Mouse (Mus musculus): ENCODE measurements at regions not wholly inside any gene's neighbourhood (a gene's known extent, or its start where the extent isn't known, plus 50 kb on each side); places are given as distances from the start of the nearest gene placed in this dataset.
"Not testable (repeated sequence)": the region's sequence is repeated elsewhere in the genome, so short reads cannot be mapped to it uniquely, and the experiment has no call there.

GRCm38 (mm10) chr3:152040751-152041150 is 125.3 kb downstream of the Gipc2 start:
- peak; percentile 59 for DNase-seq (ENCODE audit: low spot score)

GRCm38 (mm10) chr3:152036819-152037218 is 129.2 kb downstream of the Gipc2 start:
- not testable (repeated sequence) for DNase-seq (ENCODE audit: low spot score)

GRCm38 (mm10) chr3:152035416-152035815 is 130.6 kb downstream of the Gipc2 start:
- no peak for DNase-seq (ENCODE audit: low spot score)

GRCm38 (mm10) chr3:152034686-152035085 is 131.3 kb downstream of the Gipc2 start:
- no peak for DNase-seq (ENCODE audit: low spot score)

GRCm38 (mm10) chr3:152034221-152034620 is 131.8 kb downstream of the Gipc2 start:
- no peak for DNase-seq (ENCODE audit: low spot score)

- DNase-seq (ENCODE audit: low spot score) = no peak
Observed at GRCm38 (mm10) chr3:152032663-152033318, 133.2 kb downstream of the Gipc2 start.

GRCm38 (mm10) chr3:152028695-152029094 is 137.3 kb downstream of the Gipc2 start:
- no peak for DNase-seq (ENCODE audit: low spot score)

GRCm38 (mm10) chr3:152026034-152026433 is 140.0 kb downstream of the Gipc2 start:
- DNase-seq (ENCODE audit: low spot score) = no peak

- no peak for DNase-seq (ENCODE audit: low spot score)
Observed at GRCm38 (mm10) chr3:152025122-152025521, 140.9 kb downstream of the Gipc2 start.

- no peak for DNase-seq (ENCODE audit: low spot score)
Observed at GRCm38 (mm10) chr3:152006747-152007146, 159.3 kb downstream of the Gipc2 start.

- DNase-seq (ENCODE audit: low spot score) = peak; percentile 38
Observed at GRCm38 (mm10) chr3:152005366-152006025, 160.5 kb downstream of the Gipc2 start.

GRCm38 (mm10) chr3:152004411-152004955 is 161.5 kb downstream of the Gipc2 start:
- peak; percentile 71 for DNase-seq (ENCODE audit: low spot score)

GRCm38 (mm10) chr3:151997534-151998107 is 160.2 kb upstream of the Ptgfr start:
- no peak for DNase-seq (ENCODE audit: low spot score)

- peak; percentile 60 for DNase-seq (ENCODE audit: low spot score)
Observed at GRCm38 (mm10) chr3:151997111-151997510, 159.7 kb upstream of the Ptgfr start.

- peak; percentile 52 for DNase-seq (ENCODE audit: low spot score)
Observed at GRCm38 (mm10) chr3:151988221-151988620, 150.8 kb upstream of the Ptgfr start.

GRCm38 (mm10) chr3:151978136-151978535 is 140.7 kb upstream of the Ptgfr start:
- peak; percentile 66 for DNase-seq (ENCODE audit: low spot score)

- DNase-seq (ENCODE audit: low spot score) = peak; percentile 25
Observed at GRCm38 (mm10) chr3:151977651-151978050, 140.2 kb upstream of the Ptgfr start.

- DNase-seq (ENCODE audit: low spot score) = no peak
Observed at GRCm38 (mm10) chr3:151949865-151950264, 112.4 kb upstream of the Ptgfr start.

- no peak for DNase-seq (ENCODE audit: low spot score)
Observed at GRCm38 (mm10) chr3:151948015-151948645, 110.7 kb upstream of the Ptgfr start.

GRCm38 (mm10) chr3:151945916-151946315 is 108.5 kb upstream of the Ptgfr start:
- DNase-seq (ENCODE audit: low spot score) = peak; percentile 48

- DNase-seq (ENCODE audit: low spot score) = peak; percentile 19
Observed at GRCm38 (mm10) chr3:151943542-151943941, 106.1 kb upstream of the Ptgfr start.

GRCm38 (mm10) chr3:151938472-151939029 is 101.1 kb upstream of the Ptgfr start:
- no peak for DNase-seq (ENCODE audit: low spot score)
